Mouse (Mus musculus): ENCODE measurements around the gene Ing2.

GRCm38 (mm10) chr8:47652737-47653076 is 22.6 kb downstream of the Ing2 start:
- TF ChIP-seq CHD2 (IDR thresholded peaks at IDR 0.05; ENCODE audit: low read depth, low read length) (no peak), HCFC1 (IDR thresholded peaks at IDR 0.05; ENCODE audit: borderline replicate concordance, insufficient read depth, low read length) (no peak)

Measured in ES-E14 (cell line).